Mouse (Mus musculus) adipocyte (in vitro differentiated cells): Measurements from ENCODE around the gene Bnip3.

ENCODE experiments used
- DNase-seq: peaks from one replicate; pipeline ENCODE4 v3.0.0-alpha.2; 2016; ENCODE audit warnings: low spot score

The Bnip3 gene

DNA sequence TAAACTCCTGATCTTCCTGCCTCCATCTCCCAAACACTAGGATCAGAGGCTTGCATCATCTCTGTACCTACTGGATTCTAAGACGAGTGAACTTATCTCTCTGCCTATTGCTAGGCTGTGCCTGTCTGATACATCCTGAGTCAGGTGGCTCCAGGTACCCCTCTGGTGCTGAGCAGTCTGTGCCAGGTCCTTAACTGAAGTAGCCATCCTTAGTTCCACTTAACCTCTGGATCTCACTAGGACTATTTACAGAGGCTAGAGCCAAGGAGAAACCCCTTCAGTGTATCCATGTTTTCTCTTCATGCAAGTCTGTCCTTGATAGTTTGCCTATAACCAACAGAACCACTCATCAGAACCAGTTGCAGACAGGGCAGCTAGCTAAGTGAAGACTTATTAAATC lies 2.9 kb downstream of the Bnip3 start:
- no peak for DNase-seq

DNA sequence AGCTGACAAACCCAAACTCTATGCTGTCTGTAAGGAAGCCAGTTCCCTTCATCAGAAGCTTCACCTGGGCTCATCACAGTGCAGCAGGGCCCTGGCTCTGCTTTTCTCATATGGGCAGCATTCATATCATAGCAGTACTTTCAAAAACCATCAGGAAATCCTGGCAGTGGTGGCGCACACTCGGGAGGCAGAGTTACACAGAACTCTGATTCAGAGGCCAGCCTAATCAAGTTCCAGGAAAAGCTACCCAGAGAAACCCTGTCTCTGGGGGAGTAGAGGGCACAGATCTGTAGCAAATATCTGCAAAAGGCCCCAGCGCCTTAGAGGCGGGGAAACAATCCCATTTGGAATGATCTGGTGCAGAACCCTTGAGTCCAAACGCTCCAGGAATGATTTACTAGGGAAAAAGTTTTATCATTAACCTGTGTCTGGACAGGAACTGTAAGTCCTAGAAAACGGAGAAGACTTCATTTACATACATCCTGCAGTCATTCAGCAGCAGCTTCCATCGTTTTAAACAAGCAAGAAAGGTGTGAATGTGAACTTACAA lies 5.4 kb downstream of the Bnip3 start:
- peak; percentile 38 for DNase-seq

DNA sequence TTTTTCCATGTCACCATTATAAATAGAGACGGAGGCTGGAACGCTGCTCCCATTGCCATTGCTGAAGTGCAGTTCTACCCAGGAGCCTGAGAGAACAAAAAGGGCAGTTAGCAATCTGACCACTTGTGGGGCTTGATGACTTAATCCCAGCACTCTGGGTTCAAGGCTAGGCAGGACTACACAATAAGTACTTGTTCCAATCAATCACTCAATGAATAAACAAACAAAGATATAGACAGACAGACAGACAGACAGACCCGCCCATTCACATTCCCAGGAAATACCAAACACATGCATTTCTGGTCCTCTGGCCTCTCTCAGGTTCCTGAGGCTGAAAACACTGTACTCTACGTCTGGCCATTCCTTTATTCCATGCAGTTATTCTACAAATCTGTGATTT lies 10.6 kb downstream of the Bnip3 start:
- no peak for DNase-seq

GRCm38 (mm10) chr7:138898122-138898521 lies 11.2 kb downstream of the Bnip3 start:
- no peak for DNase-seq

GRCm38 (mm10) chr7:138885365-138886289 lies 23.7 kb downstream of the Bnip3 start:
- no peak for DNase-seq

- DNase-seq, result no peak
Measured at GRCm38 (mm10) chr7:138883724-138884123, 25.6 kb downstream of the Bnip3 start.

DNA sequence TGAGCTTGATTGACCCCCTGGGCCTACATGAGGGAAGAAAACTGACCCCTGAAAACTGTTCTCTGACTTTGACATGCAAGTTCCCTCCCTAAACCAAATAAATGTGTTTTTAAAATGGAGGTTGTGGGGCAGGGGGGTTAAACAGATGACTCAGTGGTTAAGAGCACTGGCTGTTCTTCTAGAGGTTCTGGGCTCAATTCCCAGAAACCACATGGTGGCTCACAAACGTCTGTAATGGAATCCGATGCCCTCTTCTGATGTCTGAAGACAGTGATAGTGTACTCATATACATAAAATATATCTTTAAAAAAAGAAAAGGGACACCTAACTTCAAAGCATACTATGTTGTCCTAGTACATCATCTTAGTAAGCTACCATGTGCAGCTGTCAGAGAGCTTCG lies 34.3 kb downstream of the Bnip3 start:
- DNase-seq, result peak; percentile 57

GRCm38 (mm10) chr7:138872956-138873355 lies 36.4 kb downstream of the Bnip3 start:
- no peak for DNase-seq

DNA sequence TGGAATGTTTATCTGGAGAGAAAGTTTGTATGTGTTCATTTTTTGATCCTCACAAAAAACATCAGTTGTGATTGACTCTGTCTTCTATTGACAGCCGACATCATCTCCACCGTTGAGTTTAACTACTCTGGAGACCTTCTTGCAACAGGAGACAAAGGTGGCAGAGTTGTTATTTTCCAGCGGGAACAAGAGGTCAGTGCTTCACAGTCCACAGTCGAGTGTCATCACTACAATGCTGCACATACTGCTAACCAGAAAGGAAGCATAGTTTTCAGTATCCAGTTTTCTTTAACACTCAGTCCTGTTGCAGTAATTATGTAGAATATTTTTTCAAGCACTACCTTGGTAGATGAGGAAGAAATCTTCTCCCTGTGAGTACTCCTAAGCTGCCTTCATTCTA lies 41.0 kb downstream of the Bnip3 start:
- DNase-seq, result no peak

GRCm38 (mm10) chr7:138867286-138867685 lies 42.0 kb downstream of the Bnip3 start:
- DNase-seq, result peak; percentile 67

DNA sequence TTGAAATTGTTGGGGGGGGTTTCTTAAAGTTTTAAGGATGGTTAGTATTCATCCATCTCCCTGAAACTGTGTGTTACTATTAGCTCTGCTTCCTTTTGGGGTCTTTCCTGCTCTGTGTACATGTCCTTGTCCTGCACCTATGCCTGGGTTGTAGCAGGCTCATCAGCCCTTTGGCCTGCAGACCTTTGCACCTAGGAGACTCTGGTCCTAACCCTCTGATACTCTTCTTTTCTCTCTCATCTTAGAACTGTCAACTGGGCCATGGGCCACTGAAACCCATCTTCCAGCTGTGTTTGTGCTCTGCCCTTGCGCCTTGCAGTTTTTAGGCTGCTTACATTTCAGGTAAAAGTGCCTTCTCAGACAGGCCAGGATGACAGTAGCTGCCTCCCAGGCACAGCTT lies 44.5 kb downstream of the Bnip3 start:
- no peak for DNase-seq

- DNase-seq, result no peak
Measured at GRCm38 (mm10) chr7:138863950-138864572, 45.3 kb downstream of the Bnip3 start.

DNA sequence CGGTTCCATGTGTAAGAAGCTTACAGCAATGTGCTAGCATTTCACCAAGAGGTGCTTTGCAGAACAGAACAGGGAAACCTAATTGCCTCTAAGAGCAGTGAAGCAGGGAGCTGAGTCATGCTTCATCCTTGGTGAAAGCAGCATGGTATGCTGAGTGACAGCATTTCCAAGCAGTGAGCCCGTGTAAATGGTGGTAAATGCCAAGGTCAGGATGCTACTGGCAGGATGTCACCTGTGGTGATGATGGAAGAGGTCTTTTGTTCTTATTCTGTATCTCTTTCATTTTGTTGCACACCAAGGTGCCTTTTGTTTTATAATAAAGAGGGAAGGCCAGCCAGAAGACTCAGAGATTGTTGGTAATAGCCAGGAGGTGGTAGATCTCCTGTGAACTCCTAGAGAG lies 52.6 kb downstream of the Bnip3 start:
- DNase-seq, result no peak

DNA sequence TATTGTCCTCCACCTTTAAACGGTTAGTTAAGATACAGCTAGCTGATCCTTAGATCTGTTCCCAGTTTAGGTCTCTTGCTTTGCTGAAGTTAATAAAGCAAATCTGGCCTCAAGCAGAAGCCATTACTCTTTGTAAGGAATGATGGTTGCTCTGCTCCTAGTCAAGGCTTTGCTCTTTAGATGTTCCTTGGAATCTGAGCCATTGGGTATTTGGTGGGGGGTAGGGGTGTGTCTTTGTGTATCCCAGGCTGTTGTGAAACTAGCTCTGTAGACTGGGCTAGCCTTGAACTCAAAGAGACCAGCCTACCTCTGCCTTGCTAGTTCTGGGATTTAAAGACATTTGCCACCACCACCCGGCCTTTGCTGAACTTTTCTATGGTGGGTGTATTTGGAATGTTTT lies 55.1 kb downstream of the Bnip3 start:
- no peak for DNase-seq

DNA sequence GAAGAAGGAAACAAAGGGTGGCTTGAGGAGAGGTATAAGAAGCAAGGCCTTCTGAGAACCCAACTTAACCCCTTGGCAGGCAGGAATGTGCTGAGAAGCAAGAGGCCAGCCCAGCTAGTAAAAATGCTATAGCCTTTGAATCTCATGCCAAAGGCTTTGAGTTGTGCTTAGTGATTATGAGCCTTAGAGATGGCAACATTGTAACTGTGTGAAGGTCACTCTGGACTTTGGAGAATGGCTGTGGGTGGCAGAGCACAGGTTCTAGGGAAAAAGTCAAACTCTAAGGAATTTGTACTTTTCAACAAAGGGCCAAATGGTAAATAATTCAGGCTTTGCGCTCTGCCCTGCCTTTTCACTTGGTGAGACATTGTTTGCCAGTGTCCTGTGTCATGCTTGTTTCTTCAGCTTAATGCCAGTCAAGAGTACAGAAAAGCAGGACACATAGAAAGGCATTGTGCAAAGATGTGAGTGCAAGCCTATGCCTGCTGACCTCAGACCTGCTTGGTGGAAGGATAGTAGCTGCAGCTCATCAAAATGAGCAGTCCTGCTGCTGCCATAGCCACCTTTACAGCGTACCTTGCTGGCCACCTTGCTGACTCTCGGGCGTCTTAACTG lies 55.8 kb downstream of the Bnip3 start:
- peak; percentile 23 for DNase-seq

DNA sequence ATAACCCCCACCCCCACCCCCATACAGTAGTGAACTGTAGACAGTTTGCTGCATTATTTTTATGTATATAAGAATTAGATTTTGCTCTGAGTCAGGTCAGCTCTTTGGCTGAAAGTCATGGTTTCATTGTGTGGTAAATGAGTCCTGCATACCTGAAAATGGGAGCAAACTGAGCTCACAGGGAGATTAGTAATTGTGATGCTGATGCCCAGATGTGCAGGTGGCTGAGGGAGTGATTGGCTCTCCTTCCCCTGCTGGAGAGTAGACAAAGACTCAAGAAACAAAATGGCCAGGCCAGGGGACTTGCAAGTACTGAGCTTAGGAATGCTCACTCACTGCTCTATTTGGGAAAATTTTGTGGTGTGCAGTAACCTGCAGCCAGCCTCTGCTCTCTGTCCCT lies 59.2 kb downstream of the Bnip3 start:
- no peak for DNase-seq

GRCm38 (mm10) chr7:138848028-138848920 lies 61.0 kb downstream of the Bnip3 start:
- DNase-seq, result peak; percentile 26

- no peak for DNase-seq
Measured at GRCm38 (mm10) chr7:138847316-138848027, 61.8 kb downstream of the Bnip3 start.

- no peak for DNase-seq
Measured at GRCm38 (mm10) chr7:138846502-138846991, 62.8 kb downstream of the Bnip3 start.

GRCm38 (mm10) chr7:138845544-138846391 lies 63.6 kb downstream of the Bnip3 start, which contains the start of the genes Ppp2r2d and Mapk1ip1:
TSS of gene Ppp2r2d (plus strand) at chr7:138846079.
TSS of gene Mapk1ip1 (minus strand) at chr7:138846273.
- DNase-seq, result peak; percentile 92
